Mouse (Mus musculus): ENCODE measurements around the gene Gm11168. TPM values are rescaled to one million over a fixed set of nuclear protein-coding genes. Genes with fewer than 3 reads are reported as not detected.
"Not testable (repeated sequence)": the region's sequence is repeated elsewhere in the genome, so short reads cannot be mapped to it uniquely, and the experiment has no call there.

Gm11168 gene
- total RNA-seq, 2 experiments from 2014 or later = not detected

DNA sequence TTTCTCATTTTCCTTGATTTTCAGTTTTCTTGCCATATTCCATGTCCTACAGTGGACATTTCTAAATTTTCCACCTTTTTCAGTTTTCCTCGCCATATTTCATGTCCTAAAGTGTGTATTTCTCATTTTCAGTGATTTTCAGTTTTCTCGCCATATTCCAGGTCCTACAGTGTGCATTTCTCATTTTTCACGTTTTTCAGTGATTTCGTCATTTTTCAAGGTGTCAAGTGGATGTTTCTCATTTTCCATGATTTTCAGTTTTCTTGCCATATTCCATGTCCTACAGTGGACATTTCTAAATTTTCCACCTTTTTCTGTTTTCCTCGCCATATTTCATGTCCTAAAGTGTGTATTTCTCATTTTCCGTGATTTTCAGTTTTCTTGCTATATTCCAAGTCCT lies 22.5 kb downstream of the Gm11168 start:
- peak; percentile 54 for DNase-seq

DNA sequence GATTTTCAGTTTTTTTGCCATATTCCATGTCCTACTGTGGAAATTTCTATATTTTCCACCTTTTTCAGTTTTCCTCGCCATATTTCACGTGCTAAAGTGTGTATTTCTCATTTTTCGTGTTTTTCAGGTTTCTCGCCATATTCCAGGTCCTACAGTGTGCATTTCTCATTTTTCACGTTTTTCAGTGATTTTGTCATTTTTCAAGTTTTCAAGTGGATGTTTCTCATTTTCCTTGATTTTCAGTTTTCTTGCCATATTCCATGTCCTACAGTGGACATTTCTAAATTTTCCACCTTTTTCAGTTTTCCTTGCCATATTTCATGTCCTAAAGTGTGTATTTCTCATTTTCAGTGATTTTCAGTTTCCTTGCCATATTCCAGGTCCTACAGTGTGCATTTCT lies 23.0 kb downstream of the Gm11168 start:
- not testable (repeated sequence) for DNase-seq

DNA sequence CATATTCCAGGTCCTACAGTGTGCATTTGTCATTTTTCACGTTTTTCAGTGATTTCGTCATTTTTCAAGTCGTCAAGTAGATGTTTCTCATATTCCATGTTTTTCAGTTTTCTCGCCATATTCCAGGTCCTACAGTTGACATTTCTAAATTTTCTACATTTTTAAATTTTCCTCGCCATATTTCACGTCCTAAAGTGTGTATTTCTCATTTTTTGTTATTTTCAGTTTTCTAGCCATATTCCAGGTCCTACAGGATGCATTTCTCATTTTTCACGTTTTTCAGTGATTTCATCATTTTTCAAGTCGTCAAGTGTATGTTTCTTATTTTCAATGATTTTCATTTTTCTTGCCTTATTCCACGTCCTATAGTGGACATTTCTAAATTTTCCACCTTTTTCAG lies 23.6 kb downstream of the Gm11168 start:
- DNase-seq = not testable (repeated sequence)

DNA sequence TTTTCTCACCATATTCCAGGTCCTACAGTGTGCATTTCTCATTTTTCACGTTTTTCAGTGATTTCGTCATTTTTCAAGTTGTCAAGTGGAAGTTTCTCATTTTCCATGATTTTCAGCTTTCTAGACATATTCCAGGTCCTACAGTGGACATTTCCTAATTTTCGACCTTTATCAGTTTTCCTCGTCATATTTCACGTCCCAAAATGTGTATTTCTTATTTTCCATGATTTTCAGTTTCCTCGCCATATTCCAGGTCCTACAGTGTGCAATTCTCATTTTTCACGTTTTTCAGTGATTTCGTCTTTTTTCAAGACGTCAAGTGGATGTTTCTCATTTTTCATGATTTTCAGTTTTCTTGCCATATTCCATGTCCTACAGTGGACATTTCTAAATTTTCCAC lies 24.1 kb downstream of the Gm11168 start:
- not testable (repeated sequence) for DNase-seq

DNA sequence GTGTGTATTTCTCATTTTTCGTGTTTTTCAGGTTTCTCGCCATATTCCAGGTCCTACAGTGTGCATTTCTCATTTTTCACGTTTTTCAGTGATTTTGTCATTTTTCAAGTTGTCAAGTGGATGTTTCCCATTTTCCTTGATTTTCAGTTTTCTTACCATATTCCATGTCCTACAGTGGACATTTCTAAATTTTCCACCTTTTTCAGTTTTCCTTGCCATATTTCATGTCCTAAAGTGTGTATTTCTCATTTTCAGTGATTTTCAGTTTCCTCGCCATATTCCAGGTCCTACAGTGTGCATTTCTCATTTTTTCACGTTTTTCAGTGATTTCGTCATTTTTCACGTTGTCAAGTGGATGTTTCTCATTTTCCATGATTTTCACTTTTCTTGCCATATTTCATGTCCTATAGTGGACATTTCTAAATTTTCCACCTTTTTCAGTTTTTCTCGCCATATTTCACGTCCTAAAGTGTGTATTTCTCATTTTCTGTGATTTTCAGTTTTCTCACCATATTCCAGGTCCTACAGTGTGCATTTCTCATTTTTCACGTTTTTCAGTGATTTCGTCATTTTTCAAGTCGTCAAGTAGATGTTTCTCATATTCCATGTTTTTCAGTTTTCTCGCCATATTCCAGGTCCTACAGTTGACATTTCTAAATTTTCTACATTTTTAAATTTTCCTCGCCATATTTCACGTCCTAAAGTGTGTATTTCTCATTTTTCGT lies 26.3 kb downstream of the Gm11168 start:
- DNase-seq = not testable (repeated sequence)

DNA sequence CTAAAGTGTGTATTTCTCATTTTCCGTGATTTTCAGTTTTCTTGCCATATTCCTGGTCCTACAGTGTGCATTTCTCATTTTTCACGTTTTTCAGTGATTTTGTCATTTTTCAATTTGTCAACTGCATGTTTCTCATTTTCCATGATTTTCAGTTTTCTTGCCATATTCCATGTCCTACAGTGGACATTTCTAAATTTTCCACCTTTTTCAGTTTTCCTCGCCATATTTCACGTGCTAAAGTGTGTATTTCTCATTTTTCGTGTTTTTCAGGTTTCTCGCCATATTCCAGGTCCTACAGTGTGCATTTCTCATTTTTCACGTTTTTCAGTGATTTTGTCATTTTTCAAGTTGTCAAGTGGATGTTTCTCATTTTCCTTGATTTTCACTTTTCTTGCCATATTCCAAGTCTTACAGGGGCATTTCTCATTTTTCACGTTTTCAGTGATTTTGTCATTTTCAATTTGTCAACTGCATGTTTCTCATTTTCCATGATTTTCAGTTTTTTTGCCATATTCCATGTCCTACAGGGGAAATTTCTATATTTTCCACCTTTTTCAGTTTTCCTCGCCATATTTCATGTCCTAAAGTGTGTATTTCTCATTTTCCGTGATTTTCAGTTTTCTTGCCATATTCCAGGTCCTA lies 27.7 kb downstream of the Gm11168 start:
- not testable (repeated sequence) for DNase-seq

DNA sequence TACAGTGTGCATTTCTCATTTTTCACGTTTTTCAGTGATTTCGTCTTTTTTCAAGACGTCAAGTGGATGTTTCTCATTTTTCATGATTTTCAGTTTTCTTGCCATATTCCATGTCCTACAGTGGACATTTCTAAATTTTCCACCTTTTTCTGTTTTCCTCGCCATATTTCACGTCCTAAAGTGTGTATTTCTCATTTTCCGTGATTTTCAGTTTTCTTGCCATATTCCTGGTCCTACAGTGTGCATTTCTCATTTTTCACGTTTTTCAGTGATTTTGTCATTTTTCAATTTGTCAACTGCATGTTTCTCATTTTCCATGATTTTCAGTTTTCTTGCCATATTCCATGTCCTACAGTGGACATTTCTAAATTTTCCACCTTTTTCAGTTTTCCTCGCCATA lies 31.2 kb downstream of the Gm11168 start, which contains the start of gene Gm17535:
Gm17535 (plus strand) TSS at position 301 of the 400 bp plus-strand sequence.
- not testable (repeated sequence) for DNase-seq

DNA sequence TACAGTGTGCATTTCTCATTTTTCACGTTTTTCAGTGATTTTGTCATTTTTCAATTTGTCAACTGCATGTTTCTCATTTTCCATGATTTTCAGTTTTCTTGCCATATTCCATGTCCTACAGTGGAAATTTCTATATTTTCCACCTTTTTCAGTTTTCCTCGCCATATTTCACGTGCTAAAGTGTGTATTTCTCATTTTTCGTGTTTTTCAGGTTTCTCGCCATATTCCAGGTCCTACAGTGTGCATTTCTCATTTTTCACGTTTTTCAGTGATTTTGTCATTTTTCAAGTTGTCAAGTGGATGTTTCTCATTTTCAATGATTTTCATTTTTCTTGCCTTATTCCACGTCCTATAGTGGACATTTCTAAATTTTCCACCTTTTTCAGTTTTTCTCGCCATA lies 33.4 kb downstream of the Gm11168 start, which contains the start of gene Gm10715:
Gm10715 (plus strand) TSS at position 301 of the 400 bp plus-strand sequence.
- DNase-seq = not testable (repeated sequence)

DNA sequence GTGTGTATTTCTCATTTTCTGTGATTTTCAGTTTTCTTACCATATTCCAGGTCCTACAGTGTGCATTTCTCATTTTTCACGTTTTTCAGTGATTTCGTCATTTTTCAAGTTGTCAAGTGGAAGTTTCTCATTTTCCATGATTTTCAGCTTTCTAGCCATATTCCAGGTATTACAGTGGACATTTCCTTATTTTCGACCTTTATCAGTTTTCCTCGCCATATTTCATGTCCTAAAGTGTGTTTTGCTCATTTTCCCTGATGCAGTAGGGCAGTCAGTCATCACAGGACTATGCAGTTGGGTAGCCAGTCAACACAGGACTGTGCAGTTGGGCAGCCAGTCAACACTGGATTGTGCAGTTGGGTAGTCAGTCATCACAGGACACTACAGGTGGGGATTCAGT lies 35.0 kb downstream of the Gm11168 start:
- DNase-seq = not testable (repeated sequence)

Small RNAs within 50 kb of the gene (microRNA-seq; reads per million reads assigned to microRNA genes)
- gene Mir101c (ENCODE audit: borderline replicate concordance in 2 of 2) = 0 to 0.26 reads per million in 2 experiments

Other genes with a start within 250 kb of the Gm11168 start
- gene Gm10722, start 2.4 kb upstream of the Gm11168 start, total RNA-seq (2021) = not detected
- not detected for gene Gm10721, start 9.8 kb downstream of the Gm11168 start, total RNA-seq (2021)
- not detected for gene Gm10720, start 12.3 kb downstream of the Gm11168 start, total RNA-seq (2021)
- not detected for gene Gm10719, start 14.1 kb downstream of the Gm11168 start, total RNA-seq (2021)
- not detected for gene Gm10718, start 20.2 kb downstream of the Gm11168 start, total RNA-seq (2021)
- gene Gm10717, start 22.1 kb downstream of the Gm11168 start, total RNA-seq (2021) = not detected
- not detected for gene Gm17535, start 31.3 kb downstream of the Gm11168 start, total RNA-seq (2021)
- not detected for gene Gm10715, start 33.5 kb downstream of the Gm11168 start, total RNA-seq (2021)

All from gastrocnemius, postnatal 25 days (tissue).